Mouse (Mus musculus) granulocyte monocyte progenitor cell, adult 5-6 weeks (primary cell): Measurements from ENCODE around the gene Gjc1. TPM values are rescaled to one million over a fixed set of nuclear protein-coding genes. Genes with fewer than 3 reads are reported as not detected.

Source experiments
- ATAC-seq: replicated peaks from 2 replicates; pipeline ENCODE4 v1.8.0; 2016; ENCODE audit warnings: mild to moderate bottlenecking, moderate TSS enrichment, inconsistent platforms; ENCODE audit not compliant: poor library complexity, severe bottlenecking
- total RNA-seq, 2 experiments: library from RNA; stranded (forward) in 1 of 2; stranded (reverse) in 1 of 2; fragments of 200-712, 200-1000 nt in 1 of 2; fragments of >200 nt in 1 of 2; fragmentation: Nextera tagmentation in 1 of 2; gene quantifications; 2 replicates each; pipeline ENCODE4 v1.2.3; 2014 to 2017

Gjc1 gene
- total RNA-seq, 2 experiments from 2014 or later = not detected

DNA sequence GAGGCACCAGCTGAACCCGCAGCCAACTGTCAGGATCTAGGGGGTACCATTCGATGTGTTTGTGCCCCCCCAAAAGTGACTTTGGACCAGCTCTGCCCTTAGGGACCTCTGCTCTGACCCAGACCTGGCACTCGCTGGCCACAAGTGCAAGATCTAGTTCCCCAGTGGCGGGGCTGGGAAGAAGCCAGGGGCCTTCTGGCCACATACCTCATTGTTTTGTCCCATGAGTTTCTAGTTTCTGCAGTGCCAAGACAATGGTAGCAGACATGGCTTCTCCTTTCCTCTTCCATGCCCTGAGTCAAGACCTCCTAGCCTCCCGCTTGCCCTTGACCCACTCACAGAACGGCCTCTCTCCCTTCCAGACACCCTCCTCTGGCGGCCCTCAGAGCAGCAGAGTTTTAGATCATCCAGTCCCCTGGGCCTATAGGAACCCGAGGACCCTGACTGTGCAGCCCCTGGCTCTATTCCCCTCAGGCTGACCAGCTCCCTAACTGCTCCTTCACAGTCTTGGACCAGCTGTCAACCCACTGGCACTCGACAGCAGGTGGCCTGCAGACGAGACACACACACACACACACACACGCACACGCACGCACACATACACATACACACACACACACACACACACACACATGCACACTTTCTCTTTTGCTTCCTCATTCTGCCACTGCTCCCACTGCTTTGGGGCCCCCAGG lies 66.5 kb downstream of the Gjc1 start:
- peak; percentile 74 for ATAC-seq

DNA sequence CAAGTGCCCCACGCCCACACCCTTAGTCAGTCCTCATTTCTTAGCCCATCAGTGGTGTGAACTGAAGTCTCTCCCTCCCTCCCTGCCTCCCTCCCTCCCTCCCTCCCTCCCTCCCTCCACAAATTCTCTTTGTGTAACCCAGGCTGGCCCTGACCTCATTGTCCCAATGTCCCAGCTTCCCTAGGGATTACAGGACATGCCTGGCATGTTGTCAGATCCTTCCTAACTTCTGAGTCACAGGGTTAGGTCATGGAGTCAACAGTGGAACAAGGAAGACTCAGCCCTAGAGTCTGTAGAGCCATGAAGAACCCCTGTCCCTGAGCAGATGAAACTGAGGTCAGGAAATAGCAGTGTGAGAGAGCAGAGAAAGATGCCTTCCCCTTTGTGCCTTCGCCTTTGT lies 69.8 kb downstream of the Gjc1 start:
- no peak for ATAC-seq

Other genes starting within 250 kb of the Gjc1 start
- gene Gm11627, start 240.2 kb downstream of the Gjc1 start, total RNA-seq (2014; fragmentation: Nextera tagmentation) = not detected in 2 replicates
- gene Gm11627, start 240.2 kb downstream of the Gjc1 start, total RNA-seq (2017) = not detected in 2 replicates
- gene Fzd2, start 215.3 kb downstream of the Gjc1 start, total RNA-seq (2014; fragmentation: Nextera tagmentation) = not detected in 2 replicates
- gene Fzd2, start 215.3 kb downstream of the Gjc1 start, total RNA-seq (2017) = not detected in 2 replicates
- not detected in 2 replicates for gene Meioc, start 156.0 kb downstream of the Gjc1 start, total RNA-seq (2014; fragmentation: Nextera tagmentation)
- not detected in 2 replicates for gene Meioc, start 156.0 kb downstream of the Gjc1 start, total RNA-seq (2017)
- 15.5 and 16.9 TPM in 2 replicates for gene Ccdc43, start 121.9 kb downstream of the Gjc1 start, total RNA-seq (2014; fragmentation: Nextera tagmentation)
- gene Ccdc43, start 121.9 kb downstream of the Gjc1 start, total RNA-seq (2017) = 33.5 and 42.8 TPM in 2 replicates
- 9.4 TPM in 1 of 2 replicates, not detected in the other for gene Adam11, start 58.3 kb downstream of the Gjc1 start, total RNA-seq (2014; fragmentation: Nextera tagmentation)
- gene Adam11, start 58.3 kb downstream of the Gjc1 start, total RNA-seq (2017) = 0.17 TPM in 1 of 2 replicates, not detected in the other
- gene Higd1b, start 16.1 kb upstream of the Gjc1 start, total RNA-seq (2014; fragmentation: Nextera tagmentation) = not detected in 2 replicates
- not detected in 2 replicates for gene Higd1b, start 16.1 kb upstream of the Gjc1 start, total RNA-seq (2017)
- 158 and 236 TPM in 2 replicates for gene Eftud2, start 61.3 kb upstream of the Gjc1 start, total RNA-seq (2014; fragmentation: Nextera tagmentation)
- gene Eftud2, start 61.3 kb upstream of the Gjc1 start, total RNA-seq (2017) = 175 and 193 TPM in 2 replicates
- not detected in 2 replicates for gene Ccdc103, start 61.5 kb upstream of the Gjc1 start, total RNA-seq (2014; fragmentation: Nextera tagmentation)
- gene Ccdc103, start 61.5 kb upstream of the Gjc1 start, total RNA-seq (2017) = not detected in 2 replicates
- not detected in 2 replicates for gene Fam187a, start 65.5 kb upstream of the Gjc1 start, total RNA-seq (2014; fragmentation: Nextera tagmentation)
- not detected in 2 replicates for gene Fam187a, start 65.5 kb upstream of the Gjc1 start, total RNA-seq (2017)
- gene Gfap, start 81.2 kb upstream of the Gjc1 start, total RNA-seq (2014; fragmentation: Nextera tagmentation) = not detected in 2 replicates
- not detected in 2 replicates for gene Gfap, start 81.2 kb upstream of the Gjc1 start, total RNA-seq (2017)
- 4.9 and 11.6 TPM in 2 replicates for gene Kif18b, start 105.4 kb upstream of the Gjc1 start, total RNA-seq (2014; fragmentation: Nextera tagmentation)
- 19.9 and 22.6 TPM in 2 replicates for gene Kif18b, start 105.4 kb upstream of the Gjc1 start, total RNA-seq (2017)
- not detected in 2 replicates for gene C1ql1, start 127.0 kb upstream of the Gjc1 start, total RNA-seq (2014; fragmentation: Nextera tagmentation)
- not detected in 2 replicates for gene C1ql1, start 127.0 kb upstream of the Gjc1 start, total RNA-seq (2017)
- 39.2 and 44.9 TPM in 2 replicates for gene Nmt1, start 208.5 kb upstream of the Gjc1 start, total RNA-seq (2014; fragmentation: Nextera tagmentation)
- 54.1 and 58.9 TPM in 2 replicates for gene Nmt1, start 208.5 kb upstream of the Gjc1 start, total RNA-seq (2017)
- gene Dcakd, start 208.6 kb upstream of the Gjc1 start, total RNA-seq (2014; fragmentation: Nextera tagmentation) = 30.5 and 40.9 TPM in 2 replicates
- gene Dcakd, start 208.6 kb upstream of the Gjc1 start, total RNA-seq (2017) = 14.3 and 17.0 TPM in 2 replicates